Mouse (Mus musculus): ENCODE data around the gene Tiam2.
"Not testable (repeated sequence)": the region's sequence is repeated elsewhere in the genome, so short reads cannot be mapped to it uniquely, and the experiment has no call there.

The Tiam2 gene

GRCm38 (mm10) chr17:3338821-3339220 is 12.4 kb downstream of the Tiam2 start:
- DNase-seq (ENCODE audit: low spot score in 2 of 2), result no peak

GRCm38 (mm10) chr17:3344872-3345271 is 18.5 kb downstream of the Tiam2 start:
- no peak for DNase-seq (ENCODE audit: low spot score in 2 of 2)

- no peak for DNase-seq (ENCODE audit: low spot score in 2 of 2)
These were observed 19.0 kb downstream of the Tiam2 start for GRCm38 (mm10) chr17:3345276-3345885.

DNA sequence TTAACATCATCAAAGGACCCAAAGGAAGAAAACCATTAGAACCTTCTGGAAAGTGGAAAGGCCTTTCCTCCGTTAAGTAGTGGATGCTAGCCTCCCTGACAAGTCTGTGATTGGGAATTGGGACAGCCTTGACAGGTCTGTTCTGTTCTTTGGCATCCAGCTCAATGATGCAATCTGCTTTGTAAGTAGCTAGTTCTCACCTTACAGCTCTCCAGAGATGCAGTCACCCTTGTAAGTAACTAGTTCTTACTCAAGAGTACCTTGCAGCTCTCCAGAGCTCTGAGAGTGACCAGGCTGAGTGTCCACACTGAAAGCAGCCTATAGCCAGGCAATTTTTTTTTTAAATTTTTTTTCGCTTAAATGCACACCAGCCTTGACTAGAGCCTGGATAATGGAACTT is 21.4 kb downstream of the Tiam2 start:
- DNase-seq (ENCODE audit: low spot score in 2 of 2), result no peak

GRCm38 (mm10) chr17:3349331-3349730 is 23.0 kb downstream of the Tiam2 start:
- DNase-seq (ENCODE audit: low spot score in 2 of 2), result no peak

GRCm38 (mm10) chr17:3349939-3350338 is 23.6 kb downstream of the Tiam2 start:
- DNase-seq (ENCODE audit: low spot score in 2 of 2), result no peak

GRCm38 (mm10) chr17:3350405-3350804 is 24.0 kb downstream of the Tiam2 start:
- DNase-seq (ENCODE audit: low spot score in 2 of 2), result no peak

DNA sequence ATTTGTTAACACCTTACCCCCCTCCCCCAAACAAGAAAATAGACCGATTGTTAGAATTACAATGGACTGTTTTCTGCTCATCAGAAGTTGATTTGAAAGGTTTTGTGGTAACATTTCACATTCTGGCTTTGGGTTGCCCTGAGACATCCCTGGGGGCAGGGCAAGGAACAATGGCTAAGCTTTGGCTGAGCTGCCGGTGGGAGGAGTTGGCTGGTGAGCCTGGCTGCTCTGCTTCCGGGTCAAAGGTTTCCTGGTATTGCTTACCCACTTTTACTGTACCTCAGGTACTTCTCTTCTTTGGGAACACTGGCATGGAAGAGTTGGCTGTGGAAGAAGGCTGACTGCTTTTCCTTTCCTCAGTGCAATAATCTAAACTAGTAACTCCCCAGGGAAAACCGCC is 25.3 kb downstream of the Tiam2 start:
- no peak for DNase-seq (ENCODE audit: low spot score in 2 of 2)

DNA sequence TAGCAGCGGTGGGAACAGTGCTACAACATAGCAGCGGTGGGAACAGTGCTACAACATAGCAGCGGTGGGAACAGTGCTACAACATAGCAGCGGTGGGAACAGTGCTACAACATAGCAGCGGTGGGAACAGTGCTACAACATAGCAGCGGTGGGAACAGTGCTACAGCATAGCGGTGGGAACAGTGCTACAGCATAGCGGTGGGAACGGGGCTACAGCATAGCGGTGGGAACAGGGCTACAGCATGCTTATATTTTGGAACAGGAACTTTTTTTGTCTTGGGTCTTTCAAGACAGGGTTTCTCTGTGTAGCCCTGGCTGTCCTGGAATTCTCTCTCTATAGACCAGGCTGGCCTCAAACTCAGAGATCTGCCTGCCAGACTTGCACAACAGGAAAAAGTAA is 26.8 kb downstream of the Tiam2 start:
- DNase-seq (ENCODE audit: low spot score in 2 of 2), result not testable (repeated sequence)

- DNase-seq (ENCODE audit: low spot score in 2 of 2), result no peak
These were observed 28.5 kb downstream of the Tiam2 start for GRCm38 (mm10) chr17:3354856-3355255.

DNA sequence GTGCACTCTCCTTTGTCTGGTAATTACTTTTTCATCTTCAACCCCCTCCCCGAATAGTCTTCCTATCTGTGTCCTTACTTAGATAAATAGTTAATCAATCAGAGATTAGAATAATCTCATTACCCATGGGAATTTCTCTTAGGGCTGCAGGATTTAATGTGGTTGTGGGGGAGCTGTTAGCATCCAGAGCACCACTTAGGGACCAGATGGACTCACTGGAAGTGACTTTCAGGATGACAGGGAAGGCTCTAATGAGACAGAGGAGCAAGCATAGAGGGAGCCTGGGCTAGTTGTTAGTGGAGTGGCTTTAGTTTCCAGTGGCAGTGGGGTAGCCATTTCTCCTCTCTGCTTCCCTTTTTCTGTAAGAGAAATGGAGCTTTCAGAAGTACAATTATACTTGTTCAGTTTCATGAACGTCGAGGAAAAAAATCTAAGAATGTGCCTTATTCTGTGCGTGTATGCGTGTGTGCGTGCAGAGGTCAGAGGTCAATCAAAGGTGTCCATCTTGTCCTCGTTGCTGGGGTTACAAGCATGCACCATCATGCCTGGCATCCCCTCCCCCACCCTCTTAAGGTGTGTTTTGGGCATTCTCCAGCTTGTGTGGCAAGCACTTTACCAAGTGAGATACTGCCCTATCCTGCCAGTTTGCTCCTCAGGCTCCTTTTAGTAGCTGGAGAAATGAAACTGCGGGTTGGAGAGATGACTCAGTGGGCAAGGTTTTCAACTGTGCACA is 30.4 kb downstream of the Tiam2 start:
- DNase-seq (ENCODE audit: low spot score in 2 of 2), result no peak

- DNase-seq (ENCODE audit: low spot score in 2 of 2), result no peak
These were observed 33.9 kb downstream of the Tiam2 start for GRCm38 (mm10) chr17:3360236-3360635.

DNA sequence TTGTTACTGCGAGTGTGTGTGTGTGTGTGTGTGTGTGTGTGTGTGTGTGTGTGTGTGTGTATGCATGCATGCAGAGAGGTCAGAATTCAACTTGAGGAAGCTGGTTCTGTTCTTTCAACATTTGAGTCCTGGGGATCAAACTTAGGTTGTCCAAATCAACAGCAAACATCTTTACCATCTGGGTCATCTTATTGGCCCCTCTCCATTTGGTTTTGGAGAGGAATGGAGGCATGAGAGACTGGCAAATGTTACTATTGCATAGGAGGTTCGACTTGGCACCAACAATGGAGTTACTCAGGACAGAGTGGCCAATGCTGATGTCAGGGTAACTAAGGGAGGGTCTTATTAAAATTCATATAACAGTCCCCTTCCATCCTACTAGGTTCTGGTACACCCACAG is 35.4 kb downstream of the Tiam2 start:
- no peak for DNase-seq (ENCODE audit: low spot score in 2 of 2)

DNA sequence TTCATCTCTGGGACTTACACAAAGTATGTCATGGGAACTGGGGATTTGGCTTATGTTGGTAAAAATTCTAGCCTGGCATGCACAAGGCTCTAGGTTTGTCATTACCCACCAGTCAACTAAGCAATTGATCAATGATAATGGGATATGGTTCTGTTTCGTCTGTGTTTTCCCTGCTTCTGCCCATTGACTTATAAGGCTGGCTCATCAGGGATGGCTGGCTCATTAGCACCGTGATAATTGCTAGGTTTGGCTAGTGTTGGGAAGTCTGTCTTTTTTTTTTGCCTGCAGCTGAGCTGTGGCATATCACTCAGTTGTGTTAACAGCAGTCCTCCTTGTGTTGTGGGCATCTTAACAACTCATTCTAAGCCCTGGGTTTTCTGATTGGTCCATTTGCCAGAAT is 36.8 kb downstream of the Tiam2 start:
- no peak for DNase-seq (ENCODE audit: low spot score in 2 of 2)

GRCm38 (mm10) chr17:3366741-3367140 is 40.4 kb downstream of the Tiam2 start:
- DNase-seq (ENCODE audit: low spot score in 2 of 2), result peak in 1 of 2 experiments; percentile 7

DNA sequence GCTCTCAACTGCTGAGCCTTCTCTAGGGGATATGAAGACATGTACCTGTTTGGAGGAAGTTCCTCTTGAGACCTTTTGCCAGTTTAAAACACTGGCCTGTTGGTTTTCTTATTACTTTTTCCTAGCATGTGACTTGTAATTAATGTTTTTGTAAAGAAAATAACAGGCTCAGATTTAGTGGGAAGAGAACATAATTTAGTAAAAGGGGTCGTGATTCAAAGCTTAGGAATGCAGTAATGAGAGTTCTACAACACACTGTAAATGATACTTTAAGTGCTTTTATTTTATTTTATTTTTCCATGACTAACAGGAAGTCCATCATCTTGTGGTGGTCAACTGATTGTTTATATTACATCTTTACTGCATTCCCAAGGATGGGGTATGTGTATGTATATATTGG is 42.0 kb downstream of the Tiam2 start:
- no peak for DNase-seq (ENCODE audit: low spot score in 2 of 2)

GRCm38 (mm10) chr17:3369631-3370030 is 43.3 kb downstream of the Tiam2 start:
- peak in 1 of 2 experiments; percentile 12 for DNase-seq (ENCODE audit: low spot score in 2 of 2)

DNA sequence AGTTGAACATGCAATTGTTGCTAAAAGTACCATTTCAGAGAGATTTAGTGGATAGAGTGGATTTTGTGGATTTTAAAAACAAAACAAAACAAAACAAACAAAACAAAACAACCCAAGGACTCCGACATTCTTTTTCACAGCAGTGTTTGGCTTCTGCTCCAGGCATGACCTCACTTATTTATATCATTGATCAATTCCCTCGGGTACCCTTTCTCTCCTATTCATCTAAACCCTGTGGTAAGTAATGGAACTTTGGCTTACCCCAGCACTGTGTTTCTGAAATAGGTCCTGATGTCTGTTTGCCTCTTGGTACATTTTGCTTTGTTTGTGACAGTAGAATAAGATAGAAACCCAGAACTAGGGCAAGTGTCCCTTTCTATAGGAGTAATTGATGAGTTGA is 52.2 kb downstream of the Tiam2 start:
- DNase-seq (ENCODE audit: low spot score in 2 of 2), result no peak

DNA sequence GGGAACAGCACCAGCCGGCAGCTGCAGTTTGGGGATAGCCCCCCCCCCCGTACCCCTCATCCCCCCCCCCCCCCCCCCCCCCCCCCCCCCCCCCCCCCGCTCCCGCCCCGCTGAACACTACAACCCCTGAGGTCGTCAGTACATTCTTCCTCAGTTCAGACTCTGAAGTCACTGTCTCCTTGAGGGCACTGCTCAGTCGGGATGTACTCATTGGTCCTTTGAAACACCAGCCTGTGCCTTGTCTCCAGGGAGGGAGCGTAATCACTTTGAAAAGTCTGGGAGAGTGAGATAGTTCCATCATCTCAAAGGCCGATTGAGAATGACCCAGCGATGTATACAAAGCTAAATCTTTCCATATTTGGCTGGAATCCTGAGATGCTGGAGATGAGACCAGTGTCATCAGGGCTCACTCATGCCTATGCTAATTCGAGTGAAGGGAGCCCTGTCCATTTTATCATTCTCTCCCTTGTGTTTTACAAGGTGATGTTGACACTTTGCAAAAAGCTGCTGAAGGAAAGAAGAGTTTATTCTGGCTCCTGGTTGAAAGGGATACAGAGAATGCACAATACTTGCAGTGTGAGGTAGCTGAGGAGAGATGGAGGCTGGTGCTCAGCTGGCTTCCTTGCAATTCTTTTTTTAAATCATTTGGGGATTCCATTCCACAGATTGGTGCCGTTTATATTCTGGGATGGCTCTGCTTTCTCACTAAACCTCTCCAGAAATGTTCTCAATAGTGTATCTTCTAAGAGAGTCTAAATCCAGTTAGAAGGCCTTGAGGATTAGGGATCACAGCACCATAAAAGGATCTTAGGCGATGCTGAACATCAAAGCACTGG is 53.6 kb downstream of the Tiam2 start:
- no peak for DNase-seq (ENCODE audit: low spot score in 2 of 2)

DNA sequence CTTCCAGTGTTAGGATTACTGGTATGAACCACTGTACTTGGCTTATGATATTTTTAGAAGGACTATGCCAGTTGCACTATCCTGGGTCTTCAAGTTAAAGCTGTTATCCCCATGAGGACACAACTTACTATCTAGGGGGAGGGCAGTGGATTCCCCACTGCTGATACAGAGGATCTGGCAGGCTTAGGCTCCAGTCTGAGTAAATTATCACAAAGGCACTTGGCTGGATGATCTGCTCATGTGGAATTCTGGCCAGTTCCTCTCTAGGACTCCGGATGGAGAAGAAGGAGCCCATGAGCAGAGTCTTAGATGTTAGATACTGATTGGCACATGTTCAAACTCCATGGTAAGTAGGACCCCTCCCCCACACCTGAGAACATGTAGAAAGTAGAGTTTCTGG is 59.0 kb downstream of the Tiam2 start:
- no peak for DNase-seq (ENCODE audit: low spot score in 2 of 2)

GRCm38 (mm10) chr17:3387819-3388218 is 61.4 kb downstream of the Tiam2 start:
- DNase-seq (ENCODE audit: low spot score in 2 of 2), result no peak

DNA sequence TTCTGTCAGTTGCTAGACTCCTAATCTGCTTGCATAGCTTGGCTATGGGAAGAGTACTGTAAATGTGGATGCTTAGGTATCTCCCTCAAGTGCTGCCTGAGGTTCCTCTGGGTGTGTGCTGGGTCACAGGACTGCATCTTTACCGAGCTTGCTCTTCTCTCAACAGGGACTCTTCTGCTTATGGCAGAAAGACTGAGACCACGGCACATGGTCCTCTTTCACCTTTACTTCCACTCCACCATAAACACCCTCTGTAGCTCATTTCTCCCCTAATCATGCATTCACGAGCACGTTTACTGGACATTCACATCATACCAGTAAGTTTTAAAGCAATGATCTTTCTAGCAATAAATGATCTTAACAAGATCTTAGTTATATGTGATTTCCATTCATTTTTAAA is 63.4 kb downstream of the Tiam2 start:
- DNase-seq (ENCODE audit: low spot score in 2 of 2), result no peak

DNA sequence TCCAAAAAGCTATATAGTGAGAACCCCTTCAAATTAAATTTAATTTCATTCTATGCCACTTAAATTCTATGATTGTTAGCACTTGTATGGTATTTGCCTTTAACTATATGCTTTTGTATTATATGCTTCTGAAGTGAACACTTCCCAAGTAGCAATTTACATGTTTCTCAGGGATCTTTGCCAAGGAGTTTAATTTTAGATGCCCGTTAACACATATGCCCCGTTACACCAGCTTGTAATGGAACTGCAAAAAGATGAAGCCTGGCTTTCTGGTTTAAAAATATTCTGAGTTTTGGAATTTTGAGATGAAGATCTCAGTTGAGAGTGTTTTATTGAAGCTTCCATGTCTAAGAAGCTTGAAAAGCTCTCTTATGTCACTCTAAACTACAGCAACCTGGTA is 67.6 kb downstream of the Tiam2 start:
- DNase-seq (ENCODE audit: low spot score in 2 of 2), result peak in 1 of 2 experiments; percentile 42
